ENCODE assay signal across 27 mouse cellular contexts in the genomic region with DNA sequence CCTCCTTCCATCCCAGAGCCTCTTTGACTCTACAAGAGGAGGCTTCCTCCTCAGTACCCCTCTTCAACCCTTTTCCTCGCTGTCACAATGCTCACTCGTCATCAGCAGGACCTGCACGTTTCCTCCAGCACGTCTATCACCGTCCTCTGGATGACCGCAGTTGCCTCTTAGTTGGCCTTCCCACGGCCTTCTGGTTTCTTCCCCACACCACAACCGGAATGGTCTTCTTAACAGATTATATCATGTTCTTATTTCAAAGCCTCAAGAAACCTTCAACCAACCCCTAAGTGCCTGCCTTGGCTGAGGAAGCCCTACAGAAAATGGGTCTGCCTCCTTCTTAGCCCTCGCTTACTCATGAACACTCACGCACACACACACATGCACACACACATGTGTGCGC.
"Had no signal": no experiment of that assay in that cellular context is flagged by ENCODE, and none has a peak within 500 bp of the region (broad histone marks: within the 10 kb centered on the region; RNA-seq: fewer than 3 reads in every experiment).

No protein-coding gene starts in this region.

- H3K9me3 ChIP-seq: heart, embryonic 13.5 days; heart, embryonic 15.5 days; hindbrain, embryonic 10.5 days; hindbrain, embryonic 12.5 days; intestine, embryonic 15.5 days; kidney, embryonic 15.5 days; limb, embryonic 10.5 days; limb, embryonic 12.5 days; liver, embryonic 13.5 days had no signal

- H3K4me3 ChIP-seq: gastrocnemius, adult 2 months; heart, embryonic 13.5 days; heart, embryonic 15.5 days; hindbrain, embryonic 10.5 days; hindbrain, embryonic 12.5 days; intestine, embryonic 15.5 days; kidney, embryonic 15.5 days; limb, embryonic 10.5 days; limb, embryonic 12.5 days; liver, embryonic 13.5 days had no signal

- H3K36me3 ChIP-seq: heart, embryonic 13.5 days; heart, embryonic 15.5 days; hindbrain, embryonic 10.5 days; hindbrain, embryonic 12.5 days; intestine, embryonic 15.5 days; kidney, embryonic 15.5 days; limb, embryonic 10.5 days; limb, embryonic 12.5 days; liver, embryonic 13.5 days had no signal

- DNase-seq: gastrocnemius, adult 2 months; gastrocnemius, postnatal 14 days; gastrocnemius, postnatal 36 days; heart, adult 18-20 months; heart, postnatal 14 days; heart, postnatal 4 days; kidney, adult 2 months; kidney, adult 9 months; kidney, postnatal 14 days; kidney, postnatal 36 days; layer of hippocampus, adult 9-11 months; layer of hippocampus, postnatal 36 days; liver; liver, embryonic 13.5 days had no signal

- H3K27me3 ChIP-seq: heart, embryonic 13.5 days; heart, embryonic 15.5 days; intestine, embryonic 15.5 days; kidney, embryonic 15.5 days; limb, embryonic 12.5 days; liver, embryonic 13.5 days had no signal

- H3K27ac ChIP-seq: gastrocnemius, adult 2 months; heart, embryonic 13.5 days; heart, embryonic 15.5 days; hindbrain, embryonic 10.5 days; hindbrain, embryonic 12.5 days; hindbrain, embryonic 14.5 days; intestine, embryonic 15.5 days; kidney, embryonic 15.5 days; kidney, postnatal 0 days; limb, embryonic 10.5 days; limb, embryonic 12.5 days; liver, embryonic 13.5 days had no signal

- H3K4me1 ChIP-seq: liver, embryonic 13.5 days had no signal

- ATAC-seq: hindbrain, embryonic 16.5 days; inflammation-experienced regulatory T-cells, adult 6 months; intestine, embryonic 15.5 days; intestine, postnatal 0 days had no signal
